Mouse (Mus musculus): Measurements from ENCODE around the gene Tceal8.
"Not testable (repeated sequence)": the region's sequence is repeated elsewhere in the genome, so short reads cannot be mapped to it uniquely, and the experiment has no call there.

Gene Tceal8

DNA sequence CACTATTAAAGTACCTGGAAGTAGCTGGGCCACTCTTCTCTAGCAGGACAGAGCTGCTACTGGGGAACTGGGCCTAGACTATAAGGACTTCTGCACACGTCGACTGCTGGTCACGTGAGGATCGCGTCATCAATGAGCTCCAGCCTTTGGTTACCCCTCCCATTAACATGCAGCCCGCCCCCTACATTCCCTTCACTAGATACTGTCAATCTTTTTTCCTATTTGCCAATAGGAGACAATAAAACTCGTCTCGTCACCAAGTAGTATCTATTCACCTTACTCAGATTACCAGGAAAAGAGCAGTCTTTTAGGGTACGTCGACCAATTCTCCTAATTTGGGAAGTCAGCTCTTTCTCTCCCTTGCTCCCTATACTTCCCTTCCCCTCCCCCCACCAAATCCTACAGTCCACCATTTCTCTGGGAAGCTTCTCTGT lies at the start of gene Tceal8:
Gene Tceal8, minus strand, starts transcription at position 225 of the 434 bp plus-strand sequence.
- peak; percentile 67 to 71 for DNase-seq (ENCODE audit: low spot score in 2 of 2)

- DNase-seq (ENCODE audit: low spot score in 2 of 2): no peak
Measured at GRCm38 (mm10) chrX:136216303-136216702, 44.2 kb upstream of the Tceal8 start.

DNA sequence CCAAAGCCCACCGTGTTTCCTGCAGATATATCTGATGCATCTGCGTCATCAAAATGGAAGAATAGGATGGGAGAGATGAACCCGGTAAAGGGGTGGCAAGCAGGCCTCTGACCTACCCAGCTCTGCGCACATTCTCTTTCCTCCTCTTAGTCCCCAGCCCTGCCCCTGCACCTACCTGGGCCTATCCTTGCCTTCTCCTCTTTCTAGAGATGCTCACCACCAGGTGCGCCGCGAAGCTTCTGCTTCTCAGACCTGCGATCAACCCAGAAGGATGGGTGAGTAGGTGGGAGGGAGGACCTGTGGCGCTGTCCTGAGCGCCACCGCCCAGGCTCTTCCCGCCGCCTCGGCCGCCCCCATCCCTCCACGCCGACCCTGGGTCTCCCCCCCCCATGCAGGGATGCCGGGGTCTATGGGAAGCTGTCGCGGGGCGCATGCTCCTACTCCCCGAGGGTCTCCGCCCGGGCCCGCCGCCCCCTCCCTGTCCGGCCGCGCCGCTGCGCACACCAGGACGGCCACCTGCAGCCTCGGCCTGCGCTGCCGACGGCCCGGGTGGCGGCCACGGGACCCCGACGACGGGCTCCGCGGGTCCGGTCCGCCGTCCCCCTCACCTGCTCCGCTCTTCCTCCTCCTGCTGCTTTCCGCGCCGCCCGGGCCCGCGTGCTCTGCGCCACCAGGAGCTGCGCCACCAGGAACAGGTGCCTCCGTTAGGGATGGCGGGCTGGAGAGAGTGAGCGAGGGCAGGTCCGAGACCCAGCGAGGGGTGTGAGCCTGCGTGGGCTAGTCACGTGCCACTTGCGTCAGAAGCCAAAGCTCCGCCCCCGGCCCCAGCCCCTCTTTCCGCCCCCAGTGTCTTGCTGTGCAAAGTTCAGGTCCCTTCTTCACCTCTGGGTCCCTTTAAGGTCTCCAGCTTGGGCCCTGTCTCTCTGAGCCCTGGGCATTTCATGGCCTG lies 42.9 kb upstream of the Tceal8 start, which contains the start of the genes Tceal7 and Bex1:
Gene Tceal7, plus strand, starts transcription at position 51 of the 949 bp plus-strand sequence.
Gene Bex1, minus strand, starts transcription at position 785 of the 949 bp plus-strand sequence.
- DNase-seq (ENCODE audit: low spot score in 2 of 2): not testable (repeated sequence)

GRCm38 (mm10) chrX:136213396-136213795 lies 41.3 kb upstream of the Tceal8 start:
- DNase-seq (ENCODE audit: low spot score in 2 of 2): no peak

GRCm38 (mm10) chrX:136204406-136204805 lies 32.3 kb upstream of the Tceal8 start:
- DNase-seq (ENCODE audit: low spot score in 2 of 2): no peak

- peak in 1 of 2 experiments; percentile 16 for DNase-seq (ENCODE audit: low spot score in 2 of 2)
Measured at GRCm38 (mm10) chrX:136203664-136204066, 31.5 kb upstream of the Tceal8 start, which contains the start of gene Tceal5. Gene Tceal5, minus strand, starts transcription at chrX:136203876.

DNA sequence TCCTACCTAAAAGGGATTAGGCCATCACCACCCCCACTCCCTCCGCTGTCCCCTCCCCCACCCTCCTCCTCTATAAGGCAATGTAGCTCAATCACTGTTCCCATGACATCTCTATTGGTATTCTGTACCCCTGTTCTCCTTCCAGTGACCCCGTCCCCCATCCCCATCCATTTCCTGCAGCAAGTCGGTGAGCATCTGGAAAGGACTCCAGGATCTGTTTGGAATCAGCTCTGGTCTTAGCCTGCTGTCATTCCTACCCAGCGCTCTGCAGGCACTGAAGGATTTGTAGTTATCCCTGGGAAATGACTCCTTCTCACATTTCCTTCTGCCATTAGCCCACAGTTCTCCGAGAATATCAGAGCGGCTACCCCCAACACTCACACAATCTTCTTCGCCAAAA lies 31.1 kb upstream of the Tceal8 start:
- no peak for DNase-seq (ENCODE audit: low spot score in 2 of 2)

- no peak for DNase-seq (ENCODE audit: low spot score in 2 of 2)
Measured at GRCm38 (mm10) chrX:136196873-136197272, 24.7 kb upstream of the Tceal8 start.

DNA sequence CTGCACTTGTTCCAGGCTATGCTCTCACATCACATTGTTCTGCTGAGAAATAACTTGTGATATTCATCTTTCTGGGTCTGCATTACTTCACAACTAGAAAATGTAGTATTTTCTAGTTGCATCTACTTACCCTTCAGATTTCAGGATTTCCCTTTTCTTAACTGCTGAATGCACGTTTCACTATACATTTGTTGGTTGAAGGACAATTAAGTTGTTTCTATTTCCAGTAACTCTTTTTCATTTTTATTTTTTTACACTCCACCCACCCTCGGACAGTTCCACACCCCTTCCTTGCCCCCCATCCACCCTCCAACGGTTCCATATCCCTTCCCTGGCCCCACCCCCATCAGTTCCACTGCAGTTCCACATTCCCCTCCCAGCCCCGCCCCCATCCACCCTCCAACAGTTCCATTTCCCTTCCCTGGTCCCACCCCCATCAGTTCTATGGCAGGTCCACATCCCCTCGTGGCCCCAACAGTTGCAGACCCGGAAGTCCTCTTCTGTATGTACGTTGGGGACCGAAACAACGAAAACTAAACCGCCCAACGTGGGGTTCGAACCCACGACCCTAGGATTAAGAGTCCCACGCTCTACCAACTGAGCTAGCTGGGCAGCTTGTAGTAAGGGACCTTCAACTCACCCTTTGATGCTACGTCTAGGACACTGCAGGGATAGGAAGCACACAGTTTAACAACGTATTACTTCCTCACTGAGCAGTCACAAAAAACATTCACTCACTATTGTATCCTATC lies 23.2 kb upstream of the Tceal8 start:
- no peak for DNase-seq (ENCODE audit: low spot score in 2 of 2)

DNA sequence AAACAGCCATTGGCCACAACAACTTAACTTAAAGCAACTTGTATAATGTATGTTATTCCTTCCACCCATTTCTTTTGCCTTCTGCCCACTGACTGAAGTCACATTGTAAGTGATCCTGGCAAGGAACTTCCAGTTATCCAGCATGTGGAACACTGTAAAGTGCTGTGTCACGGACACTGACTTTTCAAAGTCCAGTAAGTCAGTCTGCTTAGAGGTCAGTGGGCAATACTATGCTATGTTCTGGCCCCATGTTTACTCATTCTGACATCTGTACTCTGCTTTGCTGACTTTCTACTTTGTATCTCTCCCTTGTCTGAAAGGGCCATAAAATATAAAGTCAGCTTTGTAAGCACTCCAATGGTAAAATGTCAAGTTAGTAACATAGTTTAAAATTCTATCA lies 11.0 kb upstream of the Tceal8 start:
- DNase-seq (ENCODE audit: low spot score in 2 of 2): no peak

DNA sequence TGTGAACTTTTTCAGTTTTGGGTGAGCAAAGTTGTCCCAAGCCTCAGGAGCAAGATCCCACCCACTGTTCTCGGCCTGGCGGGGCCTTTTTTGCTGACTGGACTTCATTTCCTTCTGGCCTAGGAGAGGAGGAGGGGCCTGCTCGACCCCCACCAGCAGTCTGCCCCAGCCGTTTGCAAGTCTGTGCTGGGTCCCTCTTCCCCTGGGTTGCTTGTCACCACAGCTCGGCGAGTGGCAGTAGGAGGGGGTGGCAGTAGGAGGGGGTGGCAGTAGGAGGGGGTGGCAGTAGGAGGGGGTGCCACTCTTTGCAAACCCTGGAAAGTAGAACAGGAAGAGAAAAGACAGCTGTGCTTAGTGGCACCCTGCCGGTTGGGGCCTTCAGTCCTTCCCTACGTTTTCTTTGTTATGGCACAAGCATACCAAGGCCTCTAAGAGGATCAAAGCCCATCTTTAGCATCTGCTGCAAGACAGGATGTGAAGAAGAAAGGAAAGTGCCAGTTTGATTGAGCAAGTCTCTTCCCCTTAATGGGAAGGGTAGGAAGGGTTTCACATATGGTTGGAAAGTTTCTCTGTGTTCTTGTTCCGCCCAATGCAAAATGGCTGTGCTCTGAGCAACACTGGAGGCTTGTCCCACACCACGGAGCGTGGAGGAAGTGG lies 8.9 kb upstream of the Tceal8 start:
- DNase-seq (ENCODE audit: low spot score in 2 of 2): no peak

- no peak for DNase-seq (ENCODE audit: low spot score in 2 of 2)
Measured at GRCm38 (mm10) chrX:136172786-136173185, 644 bp upstream of the Tceal8 start.

GRCm38 (mm10) chrX:136171189-136172117 lies 689 bp downstream of the Tceal8 start:
- peak; percentile 54 to 75 for DNase-seq (ENCODE audit: low spot score in 2 of 2)

GRCm38 (mm10) chrX:136170625-136171024 lies 1.5 kb downstream of the Tceal8 start:
- no peak for DNase-seq (ENCODE audit: low spot score in 2 of 2)

- no peak for DNase-seq (ENCODE audit: low spot score in 2 of 2)
Measured at GRCm38 (mm10) chrX:136144195-136144594, 27.9 kb downstream of the Tceal8 start.

- DNase-seq (ENCODE audit: low spot score in 2 of 2): no peak
Measured at GRCm38 (mm10) chrX:136143711-136144110, 28.4 kb downstream of the Tceal8 start.

DNA sequence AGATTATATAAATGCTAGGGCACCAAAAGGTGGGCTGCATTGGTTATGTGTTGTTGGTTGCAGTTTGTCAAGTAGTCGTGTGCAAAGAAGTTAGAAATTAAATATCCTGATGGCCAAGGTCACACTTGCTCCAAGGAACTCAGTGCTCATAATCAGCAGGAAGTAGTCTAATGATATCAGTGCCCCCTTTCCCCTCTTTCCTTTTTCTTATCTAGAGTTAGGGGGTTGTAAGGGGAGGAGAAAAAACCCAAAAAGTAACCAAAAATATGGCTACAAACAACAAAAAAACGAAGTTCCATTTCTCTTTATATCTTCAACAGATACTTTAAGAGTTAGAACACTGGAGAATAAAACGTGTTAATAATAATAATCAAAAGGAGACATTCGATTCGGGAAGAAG lies 30.8 kb downstream of the Tceal8 start:
- no peak for DNase-seq (ENCODE audit: low spot score in 2 of 2)

- DNase-seq (ENCODE audit: low spot score in 2 of 2): not testable (repeated sequence)
Measured at GRCm38 (mm10) chrX:136139640-136140004, 32.5 kb downstream of the Tceal8 start.

GRCm38 (mm10) chrX:136138827-136139639 lies 33.1 kb downstream of the Tceal8 start, which contains the start of gene Bex4:
Gene Bex4, plus strand, starts transcription at chrX:136138996.
- DNase-seq (ENCODE audit: low spot score in 2 of 2): not testable (repeated sequence)

DNA sequence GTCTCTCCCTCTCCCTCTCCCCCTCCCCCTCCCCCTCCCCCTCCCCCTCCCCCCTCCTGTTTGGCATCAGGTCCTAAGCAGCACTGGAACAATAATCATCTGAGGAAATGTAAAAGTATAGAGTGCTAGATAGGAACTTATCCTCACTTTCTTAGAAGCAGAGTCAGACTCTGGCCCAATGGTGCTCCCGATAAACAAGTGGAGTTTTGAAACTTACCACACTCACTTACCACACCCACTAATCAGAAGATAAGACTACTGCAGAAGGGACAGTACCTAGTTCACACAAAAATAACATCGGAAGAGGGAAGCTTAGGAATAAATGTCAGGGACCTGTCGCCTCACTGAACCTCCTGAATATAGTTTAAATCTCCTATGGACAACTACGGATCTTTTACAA lies 36.6 kb downstream of the Tceal8 start:
- no peak for DNase-seq (ENCODE audit: low spot score in 2 of 2)

Measured in urinary bladder, postnatal 4 days (tissue).